Mouse (Mus musculus) thymus, adult 2 months (tissue): Measurements from ENCODE around the gene Lyplal1.

Experiments
- CTCF ChIP-seq: fragments of 200-500 bp; IDR thresholded peaks from 2 replicates; pipeline ENCODE4 v1.5.1; 2012; ENCODE audit warnings: mild to moderate bottlenecking, control low read depth, low read length, moderate library complexity, borderline replicate concordance; ENCODE audit not compliant: control insufficient read depth, poor library complexity, insufficient read depth; ENCODE audit errors: extremely low read depth
- POLR2A ChIP-seq: fragments of 200-500 bp; IDR thresholded peaks from 2 replicates; pipeline ENCODE4 v1.6.1; 2012; ENCODE audit warnings: mild to moderate bottlenecking, low read length, control low read depth, moderate library complexity; ENCODE audit not compliant: control insufficient read depth, poor library complexity, insufficient read depth; ENCODE audit errors: extremely low read depth

DNA sequence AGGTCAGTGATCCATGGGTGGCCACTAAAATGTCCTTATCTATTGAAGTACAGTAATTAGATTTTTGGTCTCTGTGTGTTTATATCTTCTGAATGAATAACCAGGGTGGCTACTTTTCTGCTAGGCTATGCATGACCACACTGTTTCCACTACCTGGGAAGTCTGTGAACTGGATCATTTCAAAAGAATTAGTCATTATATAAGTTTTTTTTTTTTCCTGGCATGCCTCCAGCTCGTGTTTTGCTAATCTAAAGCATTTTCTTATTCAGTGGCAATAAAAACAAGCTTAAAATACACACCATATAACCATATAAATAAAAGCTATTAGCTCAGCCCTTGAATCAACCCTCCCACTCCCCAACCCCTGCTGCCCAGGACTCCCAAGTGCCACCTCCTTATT, 75.3 kb downstream of the Lyplal1 start:
- no peak for TF ChIP-seq POLR2A
- TF ChIP-seq CTCF, result no peak
